Mouse (Mus musculus): Measurements from ENCODE around the gene Tob1. TPM values are rescaled to one million over a fixed set of nuclear protein-coding genes. Genes with fewer than 3 reads are reported as not detected.

Tob1 gene
- polyA plus RNA-seq (2015; fragmentation: Nextera tagmentation; extraction: Ambion mirVana) = 19.5 and 26.2 TPM in 2 replicates

GRCm38 (mm10) chr11:94211124-94211603 lies at the start of gene Tob1:
Tob1 (plus strand) TSS chr11:94211454.

GRCm38 (mm10) chr11:94245955-94246788 lies 34.9 kb downstream of the Tob1 start, which contains the start of gene Wfikkn2:
Wfikkn2 (minus strand) TSS chr11:94246005.

Other genes starting within 250 kb of the Tob1 start
- gene Gm20390, start 243.2 kb upstream of the Tob1 start, polyA plus RNA-seq (2015; fragmentation: Nextera tagmentation; extraction: Ambion mirVana) = 180 and 205 TPM in 2 replicates
- gene Nme1, start 242.9 kb upstream of the Tob1 start, polyA plus RNA-seq (2015; fragmentation: Nextera tagmentation; extraction: Ambion mirVana) = 63.6 and 74.1 TPM in 2 replicates
- gene Spag9, start 215.4 kb upstream of the Tob1 start, polyA plus RNA-seq (2015; fragmentation: Nextera tagmentation; extraction: Ambion mirVana) = 41.3 and 42.3 TPM in 2 replicates
- gene Wfikkn2, start 34.6 kb downstream of the Tob1 start, polyA plus RNA-seq (2015; fragmentation: Nextera tagmentation; extraction: Ambion mirVana) = 2.9 and 3.0 TPM in 2 replicates
- not detected in 2 replicates for gene Gm21885, start 70.4 kb downstream of the Tob1 start, polyA plus RNA-seq (2015; fragmentation: Nextera tagmentation; extraction: Ambion mirVana)
- 44.7 and 52.8 TPM in 2 replicates for gene Luc7l3, start 110.5 kb downstream of the Tob1 start, polyA plus RNA-seq (2015; fragmentation: Nextera tagmentation; extraction: Ambion mirVana)
- gene Ankrd40, start 116.5 kb downstream of the Tob1 start, polyA plus RNA-seq (2015; fragmentation: Nextera tagmentation; extraction: Ambion mirVana) = 13.3 TPM in 2 replicates
- 36.0 and 41.3 TPM in 2 replicates for gene Abcc3, start 181.5 kb downstream of the Tob1 start, polyA plus RNA-seq (2015; fragmentation: Nextera tagmentation; extraction: Ambion mirVana)

All from urinary bladder, postnatal 0 days (tissue).